Mouse (Mus musculus) CH12.LX (cell line): ENCODE results near the gene Med24. TPM values are rescaled to one million over a fixed set of nuclear protein-coding genes. Genes with fewer than 3 reads are reported as not detected.

ENCODE experiments used
- DNase-seq: peaks from one replicate; pipeline ENCODE4 v3.0.0-alpha.2; 2013; ENCODE audit errors: extremely low read depth
- H3K27ac ChIP-seq: 2 replicates; pipeline ENCODE4 v1.5.1; 2012; ENCODE audit warnings: low read depth, mild to moderate bottlenecking, control low read depth, moderate library complexity; ENCODE audit not compliant: insufficient read depth
- H3K27me3 ChIP-seq: replicated peaks from 2 replicates; pipeline ENCODE3; 2012; ENCODE audit warnings: inconsistent platforms
- H3K36me3 ChIP-seq, 2 experiments: replicated peaks in 1 of 2; 2 replicates each; pipeline versions ENCODE3 to v1.6.1; 2012; ENCODE audit warnings: inconsistent platforms in 1 of 2, low read length in 1 of 2, mild to moderate bottlenecking in 1 of 2, mixed read lengths in 1 of 2, moderate library complexity in 1 of 2; ENCODE audit not compliant: control insufficient read depth in 1 of 2, insufficient read depth in 1 of 2
- H3K4me1 ChIP-seq, 2 experiments: 2 replicates each; pipeline ENCODE4 v1.6.1; 2012; ENCODE audit warnings: inconsistent platforms in 1 of 2, moderate library complexity in 1 of 2; ENCODE audit not compliant: insufficient read depth in 2 of 2, control insufficient read depth in 1 of 2
- H3K4me2 ChIP-seq: 2 replicates; pipeline ENCODE4 v1.6.1; 2012; ENCODE audit warnings: low read depth, mild to moderate bottlenecking, control low read depth; ENCODE audit not compliant: poor library complexity, insufficient read depth, severe bottlenecking
- H3K4me3 ChIP-seq, 3 experiments: fragments of 150-350 bp in 1 of 3; sonication (generic) in 1 of 3; replicated peaks in 1 of 3; 2 replicates each; pipeline versions ENCODE3 to v1.5.1; 2011 to 2012; ENCODE audit warnings: low read depth in 2 of 3, low read length in 2 of 3, mild to moderate bottlenecking in 2 of 3, moderate library complexity in 2 of 3, control low read depth in 1 of 3, improper control_type of control experiment in 1 of 3, inconsistent platforms in 1 of 3, mixed read lengths in 1 of 3; ENCODE audit not compliant: poor library complexity in 1 of 3
- H3K79me2 ChIP-seq: replicated peaks from 2 replicates; pipeline ENCODE4 v1.6.1; 2012; ENCODE audit warnings: mild to moderate bottlenecking, moderate library complexity; ENCODE audit not compliant: control insufficient read depth, poor library complexity, insufficient read depth, severe bottlenecking; ENCODE audit errors: extremely low read depth
- H3K9ac ChIP-seq: 2 replicates; pipeline ENCODE4 v1.6.1; 2012; ENCODE audit warnings: low read depth, mild to moderate bottlenecking, control low read depth, moderate library complexity; ENCODE audit not compliant: insufficient read depth
- H3K9me3 ChIP-seq: replicated peaks from 2 replicates; pipeline ENCODE3; 2012; ENCODE audit warnings: low read length, inconsistent platforms, mixed read lengths
- BHLHE40 ChIP-seq: IDR thresholded peaks from 2 replicates; pipeline ENCODE4 v1.6.1; 2011; ENCODE audit warnings: mild to moderate bottlenecking, low read depth, low read length, improper control_type of control experiment
- CHD2 ChIP-seq: IDR thresholded peaks from 2 replicates; pipeline ENCODE4 v1.6.1; 2011; ENCODE audit warnings: low read length, improper control_type of control experiment
- CTCF ChIP-seq, 2 experiments: IDR thresholded peaks in 1 of 2; conservative IDR thresholded peaks in 1 of 2; 2 replicates each; pipeline ENCODE4 v1.5.1; 2011 to 2012; ENCODE audit warnings: low read depth in 2 of 2, low read length in 2 of 2, improper control_type of control experiment in 1 of 2, inconsistent platforms in 1 of 2, mild to moderate bottlenecking in 1 of 2, moderate library complexity in 1 of 2
- EP300 ChIP-seq: IDR thresholded peaks from 2 replicates; pipeline ENCODE4 v1.6.1; 2011; ENCODE audit warnings: low read length, improper control_type of control experiment
- GABPA ChIP-seq: IDR thresholded peaks from 2 replicates; pipeline ENCODE4 v1.6.1; 2012; ENCODE audit warnings: low read depth, low read length, improper control_type of control experiment, inconsistent platforms; ENCODE audit not compliant: insufficient replicate concordance
- JUND ChIP-seq: conservative IDR thresholded peaks from 2 replicates; pipeline ENCODE4 v1.6.1; 2011; ENCODE audit warnings: low read depth, low read length, improper control_type of control experiment
- POLR2A ChIP-seq: IDR thresholded peaks from 2 replicates; pipeline ENCODE4 v1.6.1; 2011; ENCODE audit warnings: low read depth, mild to moderate bottlenecking, improper control_type of control experiment, low read length
- RAD21 ChIP-seq: IDR thresholded peaks from 2 replicates; pipeline ENCODE4 v1.6.1; 2011; ENCODE audit warnings: low read depth, mild to moderate bottlenecking, low read length, improper control_type of control experiment, moderate library complexity
- TCF12 ChIP-seq: IDR thresholded peaks from 2 replicates; pipeline ENCODE4 v1.6.1; 2014; ENCODE audit warnings: low read depth, mild to moderate bottlenecking, inconsistent platforms, low read length, improper control_type of control experiment
- USF1 ChIP-seq: IDR thresholded peaks from 2 replicates; pipeline ENCODE4 v1.6.1; 2014; ENCODE audit warnings: low read depth, mild to moderate bottlenecking, inconsistent platforms, low read length, improper control_type of control experiment
- USF2 ChIP-seq: conservative IDR thresholded peaks from 2 replicates; pipeline ENCODE4 v1.6.1; 2011; ENCODE audit warnings: low read depth, low read length, improper control_type of control experiment
- ZMIZ1 ChIP-seq: IDR thresholded peaks from 2 replicates; pipeline ENCODE4 v1.6.1; 2012; ENCODE audit warnings: low read depth, mild to moderate bottlenecking, inconsistent platforms, low read length, improper control_type of control experiment
- dilution Hi-C: fragments of 300-500 bp; cut with MboI; formaldehyde crosslinking; loops from 2 replicates; pipeline ENCODE4 v1.14.3; 2020; ENCODE audit warnings: low sequenced_read_pairs; ENCODE audit not compliant: extremely low pct_unique_long_range_greater_than_20kb, extremely low pct_ligation_motif_present
- in situ Hi-C: fragments of 300-500 bp; cut with MboI; formaldehyde crosslinking; loops from 3 replicates; pipeline ENCODE4 v1.14.3; 2019; ENCODE audit warnings: low sequenced_read_pairs, low pct_ligation_motif_present, low pct_unique_long_range_greater_than_20kb, mixed read lengths
- polyA plus RNA-seq: library from polyadenylated mRNA; unstranded; fragments of >175 nt; gene quantifications from 2 replicates; pipeline ENCODE4 v1.2.1, GENCODE M21; 2012; ENCODE audit warnings: low read depth; ENCODE audit not compliant: insufficient read length
- total RNA-seq, 2 experiments: library from RNA; depleted of rRNA; stranded (reverse); fragments of 300-350 nt in 1 of 2; fragments of >200 nt in 1 of 2; gene quantifications; 2 replicates each; pipeline ENCODE4 v1.2.3; 2012 to 2014

Gene Med24
- total and polyA plus RNA-seq, 3 experiments = 30.9 to 78.8 (median 48.6) TPM

DNA sequence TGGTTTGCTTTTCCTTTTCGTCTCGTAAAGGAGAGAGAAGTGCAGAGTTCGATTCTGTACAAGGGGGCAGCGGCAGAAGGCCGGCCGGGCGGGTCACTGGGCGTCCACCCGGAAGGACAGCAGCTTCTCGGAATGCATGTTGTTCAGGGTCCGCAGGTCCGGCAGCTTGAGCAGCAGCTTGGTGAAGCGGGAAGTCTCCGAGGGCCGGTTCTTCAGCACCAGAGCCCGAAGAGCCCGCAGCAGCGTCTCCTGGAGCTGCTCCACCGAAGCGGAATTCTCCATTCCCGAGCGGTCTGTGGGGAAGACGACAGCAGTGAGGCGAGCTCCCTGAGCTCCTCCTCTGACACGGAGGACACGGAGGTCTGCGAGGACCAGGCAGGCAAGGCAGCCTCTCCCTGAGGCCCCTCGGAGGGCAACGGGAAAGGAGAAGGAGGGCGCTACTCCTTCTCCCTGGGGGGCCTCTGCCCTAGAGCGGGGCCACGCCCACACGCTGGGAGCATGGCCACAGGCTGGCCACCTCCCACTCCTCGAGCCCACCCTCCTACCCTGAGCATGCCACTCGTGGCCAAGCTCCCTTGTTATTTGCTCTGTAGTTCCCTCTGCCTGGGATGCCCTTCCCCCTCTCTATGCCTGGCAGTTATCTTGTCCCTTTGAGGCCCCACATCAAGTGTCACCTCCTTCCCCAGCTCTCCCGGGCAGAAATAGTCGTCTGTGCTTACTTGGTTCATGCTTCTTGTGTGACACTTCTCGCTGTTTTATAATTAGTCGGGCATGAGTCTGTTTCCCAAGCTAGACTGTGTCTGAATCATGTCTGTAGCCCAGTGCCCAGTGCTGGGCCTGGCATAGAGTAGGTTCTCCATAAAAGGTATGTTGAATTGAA lies 39.1 kb upstream of the Med24 start:
- dilution Hi-C loops = no loop called here
- Histone ChIP-seq H3K9me3 (no peaks in the 10 kb centered on the region), H3K9ac (no peak overlapping the region), H3K27ac (no peak overlapping the region), H3K36me3 (peaks cover 0 to 15% of the 10 kb centered on the region in 2 experiments), H3K4me2 (no peak overlapping the region), H3K27me3 (no peaks in the 10 kb centered on the region), H3K4me1 (peaks cover 20 to 24% of the 10 kb centered on the region in 2 experiments), H3K4me3 (no peak overlapping the region), H3K79me2 (no peaks in the 10 kb centered on the region)
- TF ChIP-seq RAD21 (no peak), BHLHE40 (no peak), USF1 (no peak), POLR2A (no peak), USF2 (no peak), GABPA (no peak), EP300 (no peak), ZMIZ1 (no peak), JUND (no peak)
- in situ Hi-C loops = no loop called here
- no peak for DNase-seq

GRCm38 (mm10) chr11:98767713-98768112 lies 38.5 kb upstream of the Med24 start:
- H3K27ac ChIP-seq = no peak overlapping the region
- dilution Hi-C loops (no loop called here), in situ Hi-C loops (no loop called here)
- no peaks in the 10 kb centered on the region for H3K9me3 ChIP-seq
- peaks cover 0 to 16% of the 10 kb centered on the region in 2 experiments for H3K36me3 ChIP-seq
- H3K4me2 ChIP-seq = no peak overlapping the region
- peaks cover 17 to 23% of the 10 kb centered on the region in 2 experiments for H3K4me1 ChIP-seq
- no peaks in the 10 kb centered on the region for H3K79me2 ChIP-seq
- H3K9ac ChIP-seq = no peak overlapping the region
- DNase-seq = no peak
- H3K27me3 ChIP-seq = no peaks in the 10 kb centered on the region
- no peak for TF ChIP-seq CHD2
- TF ChIP-seq TCF12 = no peak
- H3K4me3 ChIP-seq = no peak overlapping the region

- TF ChIP-seq USF2 (no peak), CTCF (conservative IDR thresholded peaks at IDR 0.05 in 1 of 2, IDR thresholded peaks at IDR 0.05 in 1 of 2; ENCODE audit: low read depth in 2 of 2, low read length in 2 of 2) (no peak), TCF12 (no peak), EP300 (no peak), RAD21 (no peak)
- dilution Hi-C loops = no loop called here
- H3K9me3 ChIP-seq = no peaks in the 10 kb centered on the region
- H3K4me1 ChIP-seq = peaks cover 16 to 23% of the 10 kb centered on the region in 2 experiments
- in situ Hi-C loops = no loop called here
- H3K27ac ChIP-seq = no peak overlapping the region
- H3K79me2 ChIP-seq = no peaks in the 10 kb centered on the region
- H3K4me3 ChIP-seq = no peak overlapping the region
- no peaks in the 10 kb centered on the region for H3K27me3 ChIP-seq
- no peak overlapping the region for H3K9ac ChIP-seq
- DNase-seq = no peak
- no peak overlapping the region for H3K4me2 ChIP-seq
- peaks cover 0 to 16% of the 10 kb centered on the region in 2 experiments for H3K36me3 ChIP-seq
Measured at GRCm38 (mm10) chr11:98767276-98767675, 38.0 kb upstream of the Med24 start.
